Mouse (Mus musculus) lung, postnatal 36 days (tissue): ENCODE data around the gene Phactr1.

ENCODE experiments used
- DNase-seq: peaks from one replicate; pipeline ENCODE4 v3.0.0; 2022; ENCODE audit warnings: mixed read lengths

The Phactr1 gene

DNA sequence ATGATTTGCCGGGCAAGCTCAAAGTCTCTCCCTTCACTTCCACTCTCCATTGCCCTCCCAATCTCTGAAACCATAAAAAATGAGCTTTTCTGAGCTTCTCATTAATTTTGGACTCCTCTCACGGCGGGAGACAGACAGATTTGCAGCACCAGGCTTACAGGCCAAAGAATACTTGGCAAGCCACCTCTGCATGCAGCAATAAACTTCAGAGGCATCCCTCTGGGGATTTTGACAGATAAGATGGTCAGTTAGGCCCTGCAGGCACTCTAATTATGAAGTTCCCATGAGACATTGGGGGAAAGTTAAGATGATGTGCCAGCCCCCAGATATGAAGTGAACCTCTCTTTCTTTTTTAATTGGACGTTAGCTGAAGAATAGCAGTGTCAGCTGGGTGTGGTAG, 300.2 kb downstream of the Phactr1 start:
- peak; percentile 15 for DNase-seq

DNA sequence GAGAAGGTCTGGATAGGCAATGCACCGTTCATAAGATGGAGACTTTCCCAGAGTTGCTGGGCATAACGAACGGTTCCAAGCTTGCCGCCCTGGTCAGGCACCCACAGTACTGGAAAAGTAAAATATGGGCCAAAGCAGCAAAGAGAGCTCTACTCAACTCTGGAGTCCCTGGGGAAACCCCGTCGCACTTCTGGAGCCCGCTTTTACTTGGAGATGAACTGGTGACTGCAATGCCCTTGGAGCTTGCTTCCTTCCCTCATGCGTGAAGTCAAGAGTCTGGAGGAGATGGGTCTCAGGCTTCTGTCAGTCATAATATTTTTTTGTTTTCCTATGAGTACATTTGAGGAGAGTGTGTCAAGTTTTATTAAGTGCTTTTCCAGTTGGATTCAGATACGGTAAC, 302.2 kb downstream of the Phactr1 start:
- no peak for DNase-seq

GRCm38 (mm10) chr13:42985806-42986205, 305.4 kb downstream of the Phactr1 start:
- DNase-seq: no peak

GRCm38 (mm10) chr13:42987931-42988579, 307.6 kb downstream of the Phactr1 start:
- DNase-seq: peak; percentile 30

DNA sequence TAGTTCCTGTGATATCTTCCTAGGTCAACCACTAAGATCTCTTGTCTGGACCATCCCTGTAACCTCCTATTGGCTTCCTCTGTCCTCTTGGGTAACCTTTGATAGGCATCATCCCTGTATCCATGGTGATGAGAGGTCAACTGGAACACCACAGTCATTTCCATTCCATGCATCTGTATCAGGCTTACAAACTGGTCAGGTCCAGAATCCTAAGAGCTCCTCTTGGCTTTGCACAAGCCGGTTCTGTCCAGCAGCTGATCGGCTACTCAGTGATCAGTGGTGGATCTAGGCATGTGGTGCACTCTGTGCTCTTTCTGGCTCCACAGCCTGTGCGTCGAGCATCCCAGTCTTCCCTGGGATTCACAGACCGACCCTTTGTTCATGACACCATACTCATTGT, 309.1 kb downstream of the Phactr1 start:
- DNase-seq: no peak

- DNase-seq: no peak
These were observed 309.6 kb downstream of the Phactr1 start for GRCm38 (mm10) chr13:42990051-42990450.

DNA sequence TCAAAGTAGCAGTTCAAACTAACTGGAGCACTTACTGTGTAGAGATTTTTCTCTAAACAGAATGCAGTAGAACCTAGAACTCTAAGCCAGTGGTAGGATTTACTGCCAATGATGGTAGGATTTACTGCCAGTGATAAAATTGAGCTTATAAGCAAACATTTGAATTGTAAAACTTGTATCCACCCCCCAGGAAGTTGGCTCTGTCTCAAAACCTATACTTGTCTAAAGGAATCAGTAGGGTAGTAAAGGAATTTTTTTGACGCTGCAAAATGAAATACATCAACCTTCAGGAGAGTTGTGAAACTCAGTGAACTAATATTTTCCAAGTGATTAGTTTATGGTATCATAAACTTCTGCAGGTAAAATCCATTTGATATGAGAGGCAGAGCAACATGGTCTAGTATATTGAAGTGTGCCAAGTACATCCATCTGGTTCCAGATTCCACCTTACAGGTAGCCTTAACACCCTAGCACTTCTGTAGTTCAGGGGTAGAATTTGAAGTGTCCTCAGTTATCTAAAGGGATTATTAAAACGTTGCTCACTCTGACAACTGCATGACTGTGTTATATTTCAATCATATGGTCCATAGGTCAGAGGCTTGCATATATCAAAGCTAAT, 310.2 kb downstream of the Phactr1 start:
- no peak for DNase-seq

GRCm38 (mm10) chr13:42991164-42991563, 310.7 kb downstream of the Phactr1 start:
- DNase-seq: no peak

- DNase-seq: no peak
These were observed 311.9 kb downstream of the Phactr1 start for GRCm38 (mm10) chr13:42992306-42992705.

DNA sequence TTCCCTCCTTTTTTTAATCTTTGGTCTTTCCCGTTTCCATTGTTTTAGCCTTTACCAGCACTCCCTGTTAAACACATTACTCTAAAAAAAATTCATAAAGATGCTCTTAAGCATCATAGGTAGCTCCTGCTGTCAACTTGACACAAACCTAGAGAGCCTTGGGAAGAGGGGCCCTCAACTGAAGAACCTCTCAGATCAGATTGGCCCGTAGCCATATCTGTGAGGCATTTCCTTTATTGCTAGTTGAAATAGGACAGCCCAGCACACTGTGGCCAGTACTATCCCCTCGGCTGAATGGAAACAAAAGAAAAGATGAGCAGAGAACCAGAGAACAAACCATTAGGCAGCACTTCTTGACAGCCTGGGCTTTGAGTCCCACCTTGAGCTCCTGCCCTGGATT, 313.9 kb downstream of the Phactr1 start:
- peak; percentile 34 for DNase-seq

DNA sequence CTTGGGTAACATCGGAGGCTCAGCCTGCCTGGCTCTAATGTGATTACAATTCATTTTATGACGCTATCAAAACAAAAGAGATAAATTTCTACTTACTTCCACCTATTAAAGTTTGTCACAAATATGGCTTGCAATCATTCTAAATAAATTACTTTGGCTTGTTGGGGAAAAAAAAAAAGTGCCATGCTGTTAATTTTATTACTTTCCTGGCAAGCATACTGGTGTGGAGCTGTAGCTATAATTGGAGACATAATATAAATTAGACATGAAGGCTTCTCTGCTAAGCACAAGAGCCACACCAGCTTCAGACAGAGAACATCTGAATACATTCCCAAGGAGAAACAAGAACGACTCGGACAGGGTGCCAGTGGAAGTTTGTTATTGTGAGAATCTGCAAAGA, 315.8 kb downstream of the Phactr1 start:
- DNase-seq: no peak

DNA sequence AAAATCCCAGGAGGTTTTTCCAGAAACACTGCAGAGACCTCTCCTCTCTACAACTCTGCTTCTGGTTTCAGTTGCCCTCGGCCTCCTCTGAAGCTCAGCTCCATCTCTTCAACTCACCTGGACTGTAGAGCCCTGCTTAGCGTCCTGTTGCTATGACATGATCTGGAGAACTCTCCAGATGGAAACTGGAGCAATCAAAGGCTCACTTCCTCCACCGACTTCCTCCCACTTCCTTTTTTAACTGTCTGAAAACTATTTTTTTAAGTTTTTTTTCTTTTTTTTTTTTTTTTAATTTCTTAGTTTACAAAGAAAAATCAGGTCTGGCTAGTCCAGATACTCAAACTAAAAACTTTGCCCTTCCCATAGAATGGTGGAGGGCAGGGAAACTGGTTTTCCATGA, 318.9 kb downstream of the Phactr1 start:
- DNase-seq: no peak

GRCm38 (mm10) chr13:43005131-43005579, 324.7 kb downstream of the Phactr1 start:
- peak; percentile 76 for DNase-seq

DNA sequence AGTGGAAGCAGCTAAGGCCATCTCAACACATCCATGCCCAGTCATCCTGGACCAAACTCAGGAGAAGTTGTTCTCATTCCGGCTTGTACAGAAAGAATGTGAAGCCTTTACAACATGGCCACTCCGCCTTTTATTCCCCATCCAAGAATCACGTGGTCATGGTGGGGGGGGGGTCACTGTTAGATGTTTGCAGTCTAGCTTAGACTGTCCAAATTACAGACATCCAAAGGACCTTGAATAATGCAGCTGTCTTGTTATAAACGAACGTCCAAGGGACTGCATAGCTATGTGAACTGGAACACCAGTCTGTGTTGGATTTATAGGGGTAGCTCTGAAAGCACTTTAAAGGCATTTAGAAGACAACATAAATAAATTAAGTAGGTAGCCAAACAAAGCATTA, 328.0 kb downstream of the Phactr1 start:
- no peak for DNase-seq

DNA sequence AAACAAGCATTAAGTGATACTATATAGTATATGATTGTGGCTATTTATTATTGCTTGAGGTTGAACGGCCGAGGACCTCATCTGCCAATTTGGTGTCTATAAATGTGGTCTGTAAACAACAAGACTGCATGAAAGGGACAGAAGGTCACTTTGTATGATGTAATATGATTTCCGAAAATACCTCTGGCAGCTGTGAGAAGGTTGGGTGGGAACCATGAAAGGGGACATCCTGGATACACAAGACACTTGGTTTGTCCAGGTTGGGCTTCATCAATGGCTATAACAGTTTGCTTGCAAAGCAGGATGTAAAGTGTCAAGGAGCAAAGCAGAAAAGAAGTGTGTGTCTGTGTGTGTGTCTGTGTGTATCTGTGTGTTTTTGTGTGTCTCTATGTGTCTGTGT, 329.2 kb downstream of the Phactr1 start:
- DNase-seq: peak; percentile 6

GRCm38 (mm10) chr13:43011516-43011915, 331.1 kb downstream of the Phactr1 start:
- no peak for DNase-seq

- DNase-seq: no peak
These were observed 333.6 kb downstream of the Phactr1 start for GRCm38 (mm10) chr13:43013984-43014383.

DNA sequence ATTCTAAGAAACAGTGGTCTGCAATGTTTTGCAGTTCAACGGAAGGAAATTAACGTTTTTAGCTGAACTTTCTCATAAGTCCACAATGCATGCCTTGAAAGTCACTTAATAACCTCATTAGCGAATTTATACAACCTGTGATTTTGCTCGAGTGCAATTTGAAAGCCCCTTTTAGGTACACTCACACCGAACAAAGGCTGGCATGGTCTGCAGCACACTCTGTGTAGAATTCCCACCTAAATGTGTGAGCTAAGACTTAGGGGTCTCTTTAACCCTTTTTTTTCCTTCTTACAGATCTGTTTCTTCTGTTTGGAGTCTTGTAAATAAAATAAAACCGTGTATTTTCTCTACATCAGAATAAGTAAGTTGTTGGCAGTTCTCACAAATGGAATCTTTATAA, 335.3 kb downstream of the Phactr1 start:
- no peak for DNase-seq

- no peak for DNase-seq
These were observed 338.4 kb downstream of the Phactr1 start for GRCm38 (mm10) chr13:43018863-43019262.

DNA sequence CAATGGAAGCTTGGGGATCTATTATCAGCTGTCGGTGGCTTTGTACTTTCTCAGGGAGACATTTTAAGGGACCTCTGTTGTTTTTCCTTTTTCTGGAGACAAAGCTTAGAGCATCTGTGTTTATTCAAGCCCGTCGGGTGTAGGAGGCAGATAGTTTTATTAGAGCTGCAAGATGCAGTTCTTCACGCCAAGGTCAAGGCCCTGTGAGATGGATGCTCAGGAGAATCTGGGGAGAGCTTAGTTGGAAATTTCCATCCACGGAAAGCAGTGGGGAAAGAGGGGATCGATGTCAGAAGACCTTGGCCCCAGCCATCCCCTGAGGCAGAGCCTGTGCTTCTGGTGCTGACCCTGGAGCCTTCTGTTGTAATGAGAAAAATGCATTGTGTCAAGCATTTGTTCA, 340.6 kb downstream of the Phactr1 start:
- no peak for DNase-seq

DNA sequence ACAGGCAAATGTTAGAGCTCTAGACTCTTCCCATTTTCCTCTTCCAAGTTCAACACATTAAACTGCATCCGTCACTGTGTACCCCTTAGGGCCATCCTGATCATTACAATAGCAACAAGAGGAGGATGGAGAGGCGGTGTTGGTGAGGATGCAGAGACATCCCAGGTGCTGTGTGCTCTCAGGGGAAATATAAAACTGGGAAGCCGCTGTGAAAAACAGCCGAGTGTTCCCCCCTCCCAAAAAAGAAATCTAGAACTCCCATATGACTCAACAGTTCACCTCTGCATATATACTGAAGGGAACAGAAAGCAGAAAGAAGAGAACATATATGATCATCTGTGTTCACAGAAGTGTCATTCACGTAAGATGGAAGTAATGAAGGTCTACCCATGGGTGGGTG, 342.6 kb downstream of the Phactr1 start:
- no peak for DNase-seq

DNA sequence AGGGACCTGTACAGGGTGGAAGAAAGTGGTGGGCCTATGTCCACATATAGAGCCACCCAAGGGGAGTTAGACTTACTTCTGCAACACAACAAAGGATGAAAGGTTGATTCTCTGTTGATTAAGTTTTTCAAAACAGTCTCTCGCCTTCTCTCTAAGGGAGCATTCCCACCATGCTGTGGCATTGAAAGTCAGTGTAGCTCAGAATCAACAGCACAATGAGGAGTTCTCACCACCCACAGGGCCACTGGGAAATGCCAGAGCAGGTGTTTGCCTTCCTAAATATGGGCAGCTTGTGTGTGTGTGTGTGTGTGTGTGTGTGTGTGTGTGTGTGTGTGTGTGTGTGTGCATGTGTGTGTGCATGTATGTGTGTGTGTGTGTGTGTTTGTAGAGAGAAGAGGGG, 347.1 kb downstream of the Phactr1 start:
- DNase-seq: no peak

GRCm38 (mm10) chr13:43030222-43030621, 349.8 kb downstream of the Phactr1 start:
- no peak for DNase-seq

GRCm38 (mm10) chr13:43032451-43032850, 352.0 kb downstream of the Phactr1 start:
- DNase-seq: no peak

DNA sequence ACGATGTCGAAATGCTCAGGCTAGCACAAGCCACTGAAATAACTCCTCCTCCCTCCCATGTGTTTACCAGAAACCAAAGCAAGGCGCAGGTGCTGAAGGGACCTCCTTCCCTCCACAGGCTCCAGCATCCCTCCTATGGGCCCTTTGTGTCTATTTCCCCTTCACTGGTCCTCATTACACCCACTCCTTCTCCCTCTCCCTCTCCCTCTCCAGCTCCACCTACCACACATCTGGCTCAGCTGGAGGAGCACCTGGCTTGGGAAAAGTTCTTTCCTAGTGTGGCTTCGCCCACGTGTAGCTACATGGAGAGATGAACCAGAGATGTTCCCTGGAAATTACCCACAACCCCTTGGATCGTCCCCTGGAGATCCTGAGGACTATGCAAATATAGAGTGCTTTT, 356.1 kb downstream of the Phactr1 start:
- DNase-seq: no peak
